Mouse (Mus musculus) G1E (cell line): ENCODE measurements around the gene Irs3.

Source experiments
- CTCF ChIP-seq: IDR thresholded peaks from 2 replicates; pipeline ENCODE4 v1.5.1; 2012; ENCODE audit warnings: low read depth, low read length, inconsistent platforms, mixed read lengths
- GATA1 ChIP-seq: IDR thresholded peaks from 2 replicates; pipeline ENCODE4 v1.6.1; 2012; ENCODE audit warnings: borderline replicate concordance, low read length, inconsistent platforms, mixed read lengths
- GATA2 ChIP-seq: IDR thresholded peaks from 2 replicates; pipeline ENCODE4 v1.6.1; 2012; ENCODE audit warnings: low read depth, low read length, inconsistent platforms, borderline replicate concordance
- POLR2AphosphoS5 ChIP-seq: IDR thresholded peaks from 2 replicates; pipeline ENCODE4 v1.6.1; 2012; ENCODE audit warnings: low read depth, low read length, inconsistent platforms; ENCODE audit not compliant: insufficient replicate concordance
- TAL1 ChIP-seq: conservative IDR thresholded peaks from 2 replicates; pipeline ENCODE4 v1.6.1; 2012; ENCODE audit warnings: low read depth, low read length, inconsistent platforms, mixed read lengths

GRCm38 (mm10) chr5:137684294-137685123 is 39.0 kb upstream of the Irs3 start, which contains the start of gene Agfg2:
- no peak for TF ChIP-seq GATA1
- no peak for TF ChIP-seq CTCF
- no peak for TF ChIP-seq POLR2AphosphoS5
- no peak for TF ChIP-seq TAL1
- TF ChIP-seq GATA2 = no peak
